Mouse (Mus musculus) heart, postnatal 0 days (tissue): ENCODE measurements around the gene Fgfr2.

Experiments
- CTCF ChIP-seq: IDR thresholded peaks from 2 replicates; pipeline ENCODE4 v1.5.1; 2016; ENCODE audit warnings: antibody characterized with exemption, control low read depth, low read depth
- EP300 ChIP-seq: IDR thresholded peaks from 2 replicates; pipeline ENCODE4 v1.6.1; 2016; ENCODE audit warnings: antibody characterized with exemption, low read depth

DNA sequence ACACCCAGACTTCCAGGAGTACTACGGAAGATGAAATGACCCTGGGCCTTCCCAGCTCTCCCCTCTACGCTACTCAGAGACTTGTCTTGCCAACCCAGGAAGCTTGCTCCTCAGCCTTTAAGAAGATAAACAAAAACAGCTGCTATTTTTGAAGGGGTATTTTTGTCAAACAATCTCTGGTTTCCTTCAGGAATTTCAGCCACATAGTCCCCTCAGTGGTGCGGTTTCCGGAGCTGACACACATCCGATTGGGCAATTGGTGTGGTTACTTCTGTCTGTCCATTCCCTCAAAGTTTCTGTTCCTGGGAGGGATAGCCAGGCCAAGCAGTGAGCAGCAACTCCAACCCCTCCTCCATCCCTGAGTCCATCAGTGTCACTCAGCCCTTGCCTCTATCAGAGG, 699.6 kb downstream of the Fgfr2 start:
- TF ChIP-seq CTCF (no peak), EP300 (no peak)
